Mouse (Mus musculus) testis, adult 2 months (tissue): ENCODE data around the gene Erp44.

Source experiments
- CTCF ChIP-seq: fragments of 200-500 bp; IDR thresholded peaks from 2 replicates; pipeline ENCODE4 v1.5.1; 2012; ENCODE audit warnings: low read depth, mild to moderate bottlenecking, inconsistent platforms, low read length, moderate library complexity; ENCODE audit not compliant: control insufficient read depth, insufficient read depth, insufficient replicate concordance
- POLR2A ChIP-seq: fragments of 200-500 bp; IDR thresholded peaks from 2 replicates; pipeline ENCODE4 v1.6.1; 2012; ENCODE audit warnings: low read depth, mild to moderate bottlenecking, inconsistent platforms, low read length, moderate library complexity; ENCODE audit not compliant: control insufficient read depth

GRCm38 (mm10) chr4:48321276-48321675 is 41.9 kb upstream of the Erp44 start:
- no peak for TF ChIP-seq CTCF
- TF ChIP-seq POLR2A = no peak
